Mouse (Mus musculus) thymus, adult 2 months (tissue): ENCODE measurements at regions not wholly inside any gene's neighbourhood (a gene's known extent, or its start where the extent isn't known, plus 50 kb on each side); places are given as distances from the start of the nearest gene placed in this dataset.

Source experiments
- CTCF ChIP-seq: fragments of 200-500 bp; IDR thresholded peaks from 2 replicates; pipeline ENCODE4 v1.5.1; 2012; ENCODE audit warnings: mild to moderate bottlenecking, control low read depth, low read length, moderate library complexity, borderline replicate concordance; ENCODE audit not compliant: control insufficient read depth, poor library complexity, insufficient read depth; ENCODE audit errors: extremely low read depth
- POLR2A ChIP-seq: fragments of 200-500 bp; IDR thresholded peaks from 2 replicates; pipeline ENCODE4 v1.6.1; 2012; ENCODE audit warnings: mild to moderate bottlenecking, low read length, control low read depth, moderate library complexity; ENCODE audit not compliant: control insufficient read depth, poor library complexity, insufficient read depth; ENCODE audit errors: extremely low read depth

- TF ChIP-seq CTCF (peak; percentile 31; the same call in 1 of the 2 replicates), POLR2A (no peak)
Observed at GRCm38 (mm10) chr3:121884328-121885248, 67.8 kb upstream of the Arhgap29 start.
